Mouse (Mus musculus) frontal cortex, adult 2 months (tissue): ENCODE results near the gene Slc25a44. TPM values are rescaled to one million over a fixed set of nuclear protein-coding genes. Genes with fewer than 3 reads are reported as not detected.
"Not testable (repeated sequence)": the region's sequence is repeated elsewhere in the genome, so short reads cannot be mapped to it uniquely, and the experiment has no call there.

Source experiments
- DNase-seq, 2 experiments: peaks; one replicate each; pipeline ENCODE4 v3.0.0; 2022; ENCODE audit warnings: low spot score in 1 of 2; ENCODE audit errors: extremely low spot score in 1 of 2
- polyA plus RNA-seq: library from polyadenylated mRNA; depleted of rRNA; stranded (reverse); fragments of >200 nt; gene quantifications from 2 replicates; pipeline ENCODE4 v1.2.3, GENCODE M21; 2012

Gene Slc25a44
- polyA plus RNA-seq, 1 experiment = 61.4 TPM

DNA sequence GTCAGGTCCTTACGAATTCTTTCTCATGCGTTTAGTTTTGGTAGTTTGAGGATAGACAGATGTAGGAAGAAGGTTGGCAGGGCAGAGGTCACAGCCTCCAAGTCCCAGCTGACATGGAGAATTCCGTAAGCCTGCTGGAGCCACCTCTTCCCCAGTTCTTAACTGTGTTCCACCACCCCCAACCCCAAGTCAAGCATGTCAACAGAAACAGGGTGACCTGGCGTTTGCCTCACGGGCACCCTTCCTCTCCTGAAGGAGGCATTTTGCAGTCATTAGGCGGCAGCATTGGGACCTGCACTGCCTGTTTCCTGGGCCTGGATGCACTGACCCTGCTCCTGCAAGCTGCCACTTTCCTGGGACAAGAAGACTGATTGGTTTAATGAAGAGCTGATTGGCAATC, 6.9 kb downstream of the Slc25a44 start:
- DNase-seq = no peak

DNA sequence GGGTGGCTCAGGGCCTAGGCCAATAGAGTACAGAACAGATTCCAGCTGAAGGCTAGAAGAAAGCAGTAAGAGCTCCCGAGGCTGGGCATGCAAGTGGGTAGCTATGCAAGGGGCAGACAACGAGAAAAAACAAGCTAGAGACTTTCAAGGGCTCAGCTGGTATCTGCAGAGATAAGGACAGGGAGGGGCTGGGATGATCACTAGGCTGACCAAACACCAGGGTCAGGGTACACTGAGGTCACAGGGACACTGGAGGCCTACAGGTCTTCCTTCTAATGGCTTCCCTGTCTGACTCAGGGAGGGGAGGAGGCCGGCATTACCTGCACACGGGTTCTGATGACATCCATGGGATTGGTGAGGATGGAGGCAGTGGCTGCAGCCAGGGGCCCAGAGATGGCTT, 9.3 kb downstream of the Slc25a44 start:
- DNase-seq = no peak

DNA sequence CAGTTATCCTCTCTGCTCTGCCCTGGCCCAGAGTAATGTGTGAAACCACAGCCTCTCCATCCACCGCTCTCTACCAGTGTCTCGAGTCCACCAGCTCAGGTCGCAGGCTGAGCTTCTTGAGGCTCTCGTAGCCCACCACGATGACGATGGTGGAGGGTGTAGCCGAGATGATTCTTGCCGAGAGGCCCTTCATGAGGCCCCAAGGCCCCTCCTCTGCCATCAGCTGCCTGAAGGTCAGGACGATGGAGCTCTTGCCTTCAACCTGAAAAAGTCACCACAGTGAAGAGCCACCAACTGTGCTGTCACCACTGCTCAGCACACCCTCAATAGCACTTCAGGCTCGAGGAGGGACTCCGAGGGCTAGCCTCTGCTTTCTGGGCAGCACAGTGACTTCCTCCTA, 12.3 kb downstream of the Slc25a44 start:
- DNase-seq = no peak

DNA sequence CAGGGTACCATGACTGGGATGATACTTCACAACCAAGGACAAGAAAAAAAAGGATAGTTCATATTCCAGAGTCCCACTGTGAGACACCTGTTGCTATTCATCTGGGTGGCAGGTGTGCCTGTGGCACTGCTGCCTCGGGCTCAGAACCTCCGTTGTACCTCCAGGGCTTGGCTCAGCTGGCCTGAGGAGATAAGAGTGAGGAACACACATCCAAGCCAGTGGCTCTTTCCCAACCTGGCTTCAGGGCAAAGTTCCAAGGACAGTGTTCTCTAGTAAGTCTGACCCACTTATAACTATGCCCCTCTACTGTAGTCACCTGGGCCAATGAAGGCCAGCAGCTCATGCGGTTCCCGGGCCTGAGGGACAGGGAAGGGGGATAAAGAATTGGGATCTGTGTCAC, 13.3 kb downstream of the Slc25a44 start:
- no peak for DNase-seq

DNA sequence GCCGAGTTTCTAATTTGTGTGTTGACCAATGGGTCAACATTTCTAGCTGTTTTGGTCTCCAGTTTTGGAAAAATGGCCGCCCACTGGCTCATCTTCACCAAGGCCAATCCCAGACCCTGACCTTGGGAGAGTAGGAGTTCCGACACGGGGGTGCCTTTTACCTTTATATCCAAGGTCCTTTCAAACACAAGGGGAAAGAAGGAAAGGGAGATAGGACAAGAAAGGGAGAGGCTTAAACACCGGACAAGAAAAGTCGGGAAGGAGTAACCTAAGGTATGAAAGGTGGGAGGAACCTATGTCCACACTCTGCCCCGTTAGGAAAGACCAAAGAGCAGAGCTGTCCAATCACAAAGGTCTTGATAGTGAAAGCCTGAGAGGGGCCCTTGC, 14.3 kb downstream of the Slc25a44 start:
- no peak for DNase-seq

DNA sequence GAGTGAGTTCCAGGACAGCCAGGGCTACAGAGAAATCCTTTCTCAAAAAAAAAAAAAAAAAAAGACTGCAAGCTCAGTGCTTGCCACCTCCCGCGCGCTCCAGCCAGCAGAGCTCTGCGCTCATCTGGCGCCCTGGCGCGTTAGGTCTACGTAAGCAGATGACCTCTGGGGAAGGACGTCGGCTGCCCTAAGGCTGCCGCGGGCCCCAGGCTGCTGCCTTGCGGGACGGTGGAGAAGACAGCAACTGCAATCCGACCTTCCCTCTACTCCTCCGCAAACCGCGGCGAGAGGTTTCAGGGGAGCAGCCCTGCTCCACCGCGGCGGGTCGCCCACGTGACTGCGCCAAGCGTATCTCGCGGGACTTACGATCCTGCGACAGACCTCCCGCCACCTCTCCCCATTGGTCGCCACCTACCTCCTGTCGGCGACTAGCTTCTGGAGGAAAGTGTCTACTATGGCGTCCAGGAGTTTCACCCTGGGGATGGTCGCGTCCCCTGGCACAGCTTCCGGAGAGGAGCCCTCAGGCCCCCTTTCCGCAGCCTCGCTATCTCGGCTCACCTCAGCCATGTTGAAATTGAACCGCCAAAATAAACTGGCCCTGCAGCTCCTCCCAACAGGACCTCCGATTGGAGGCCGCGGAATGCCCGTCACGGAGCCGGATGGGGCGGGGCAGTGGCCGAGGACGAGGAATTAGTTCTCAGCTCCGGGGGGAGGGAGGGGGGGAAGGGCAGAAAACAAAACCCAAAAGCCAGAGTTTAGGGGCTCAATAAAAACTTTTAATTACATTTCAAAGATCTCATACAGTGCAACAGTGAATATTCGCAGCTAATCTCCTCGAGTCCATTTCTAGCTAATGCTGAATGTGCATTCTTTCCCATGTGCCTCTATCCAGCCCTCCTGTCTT, 14.9 kb downstream of the Slc25a44 start, which contains the start of gene Pmf1:
Pmf1 (minus strand) TSS at position 591 of the 904 bp plus-strand sequence.
- peak; percentile 84 to 89 for DNase-seq

GRCm38 (mm10) chr3:88408953-88409352, 16.0 kb downstream of the Slc25a44 start:
- DNase-seq = no peak

GRCm38 (mm10) chr3:88407529-88407928, 17.4 kb downstream of the Slc25a44 start:
- DNase-seq = no peak

- DNase-seq = peak; percentile 52 to 87
Observed at GRCm38 (mm10) chr3:88407090-88407489, 17.8 kb downstream of the Slc25a44 start.

- DNase-seq = no peak
Observed at GRCm38 (mm10) chr3:88403522-88404230, 21.3 kb downstream of the Slc25a44 start.

DNA sequence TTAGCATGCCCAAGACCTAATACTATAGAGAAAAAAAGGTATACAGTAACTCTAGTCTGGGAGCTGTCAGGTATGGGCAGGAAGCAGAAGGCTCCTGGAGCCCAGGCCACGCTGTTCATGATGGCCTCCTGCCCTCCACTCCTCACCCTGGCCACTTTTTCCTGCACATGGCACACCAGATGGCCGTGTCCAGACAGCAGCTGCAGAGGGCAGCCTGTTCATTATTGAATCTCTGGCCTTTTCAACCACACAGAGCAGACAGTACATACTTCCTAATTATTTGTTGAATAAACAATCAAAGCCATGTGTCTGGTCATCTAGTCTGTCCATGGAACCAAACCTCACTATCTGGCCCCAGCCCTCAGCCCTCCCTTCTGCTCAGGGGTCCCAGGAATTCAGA, 26.3 kb downstream of the Slc25a44 start:
- DNase-seq = no peak

- DNase-seq = no peak
Observed at GRCm38 (mm10) chr3:88395742-88396141, 29.2 kb downstream of the Slc25a44 start.

GRCm38 (mm10) chr3:88395288-88395687, 29.7 kb downstream of the Slc25a44 start:
- DNase-seq = no peak

DNA sequence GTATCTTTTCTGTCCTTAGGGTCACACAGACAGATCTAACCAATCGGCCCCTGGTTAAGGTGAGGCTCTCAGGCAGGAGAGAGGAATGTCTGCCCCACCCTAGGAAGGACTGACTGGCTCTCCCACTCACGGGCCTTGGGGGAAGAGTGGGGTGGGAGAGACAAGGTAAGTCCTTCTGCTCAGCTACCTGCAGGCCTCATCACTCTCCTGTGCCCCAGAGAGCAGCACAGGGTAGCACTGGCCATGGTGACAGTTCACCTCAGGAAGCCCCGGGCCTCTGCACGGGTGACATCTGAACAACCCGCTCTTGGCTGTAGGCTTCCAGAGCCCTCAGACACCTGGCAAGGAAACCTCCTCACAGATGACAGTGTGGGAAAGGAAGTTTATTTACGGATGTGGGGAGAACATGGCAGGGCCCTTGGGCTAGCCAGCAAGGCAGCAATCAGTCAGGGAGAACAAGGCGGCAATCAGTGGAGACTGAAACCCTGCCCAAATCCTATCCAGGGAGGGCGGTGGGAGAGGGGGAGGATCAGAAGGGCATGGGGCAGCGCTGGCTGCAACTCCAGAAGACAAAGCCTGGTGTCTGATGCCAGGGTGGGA, 31.1 kb downstream of the Slc25a44 start:
- DNase-seq = no peak

- DNase-seq = no peak
Observed at GRCm38 (mm10) chr3:88384364-88384763, 40.6 kb downstream of the Slc25a44 start, which contains the start of gene Bglap. Gene Bglap (minus strand): TSS chr3:88384464.

GRCm38 (mm10) chr3:88382383-88382782, 42.6 kb downstream of the Slc25a44 start:
- DNase-seq = not testable (repeated sequence)

DNA sequence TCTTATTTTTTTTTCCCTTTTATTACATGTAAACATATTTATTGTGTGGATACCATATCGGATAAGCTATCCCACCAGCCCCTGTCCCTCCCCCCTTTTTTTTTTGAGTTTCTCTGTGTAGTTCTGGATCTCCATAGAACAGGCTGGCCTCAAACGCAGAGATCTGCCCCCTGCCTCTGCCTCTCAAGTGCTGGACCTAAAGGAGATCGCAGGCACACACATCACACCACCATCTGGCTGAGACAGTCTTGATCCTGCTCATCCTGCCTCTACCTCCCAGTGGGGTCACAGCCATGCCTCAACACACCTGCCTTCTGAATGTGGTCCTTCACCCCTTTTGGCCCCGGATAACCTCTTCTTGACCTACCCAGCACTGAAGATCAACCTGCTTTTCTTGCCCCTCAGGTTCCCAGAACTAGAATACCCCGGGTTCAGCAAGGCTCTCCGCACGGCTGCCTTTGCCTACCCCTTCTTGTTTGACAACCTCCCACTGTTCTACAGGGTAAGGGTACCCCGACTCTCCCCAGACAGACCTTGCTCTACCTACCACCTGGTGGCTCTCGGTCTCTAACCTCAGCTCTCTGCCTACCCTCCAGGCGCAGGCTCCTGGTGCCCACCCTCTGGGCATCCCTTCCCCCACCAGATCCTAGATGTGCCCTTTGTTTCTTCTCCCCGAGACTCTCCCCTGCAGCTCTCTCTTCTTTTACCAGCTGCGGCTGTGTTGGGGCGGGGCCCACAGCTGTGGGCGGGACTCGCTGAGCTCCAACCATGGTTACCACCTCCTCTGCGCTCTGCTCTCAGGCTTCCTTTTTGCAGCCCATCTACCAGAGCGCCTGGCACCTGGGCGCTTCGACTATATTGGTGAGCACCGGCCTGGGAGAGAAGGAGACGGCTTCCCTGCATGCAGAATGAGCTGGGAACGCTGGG, 43.3 kb downstream of the Slc25a44 start:
- peak in 1 of 2 experiments; percentile 41 for DNase-seq

- not testable (repeated sequence) for DNase-seq
Observed at GRCm38 (mm10) chr3:88378599-88378998, 46.3 kb downstream of the Slc25a44 start, which contains the start of gene Bglap2. Gene Bglap2 (minus strand): TSS chr3:88378699.

DNA sequence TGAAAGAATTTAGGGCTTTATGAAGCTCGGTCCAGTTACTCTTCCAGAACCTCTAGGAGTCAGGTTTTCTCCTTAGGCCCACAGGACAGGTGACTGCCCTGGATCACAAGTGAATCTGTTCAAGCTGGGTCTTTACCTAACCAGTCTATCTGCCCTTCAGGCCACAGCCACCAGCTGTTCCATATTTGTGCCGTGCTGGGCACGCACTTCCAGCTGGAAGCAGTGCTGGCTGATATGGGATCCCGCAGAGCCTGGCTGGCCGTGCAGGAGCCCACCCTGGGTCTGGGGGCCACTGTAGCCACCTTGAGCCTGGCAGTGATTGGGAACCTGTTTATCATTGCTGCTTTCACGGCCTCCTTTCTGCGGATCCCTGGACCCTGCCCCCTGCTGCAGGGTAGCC, 48.3 kb downstream of the Slc25a44 start:
- DNase-seq = not testable (repeated sequence)
